In the genomic region with DNA sequence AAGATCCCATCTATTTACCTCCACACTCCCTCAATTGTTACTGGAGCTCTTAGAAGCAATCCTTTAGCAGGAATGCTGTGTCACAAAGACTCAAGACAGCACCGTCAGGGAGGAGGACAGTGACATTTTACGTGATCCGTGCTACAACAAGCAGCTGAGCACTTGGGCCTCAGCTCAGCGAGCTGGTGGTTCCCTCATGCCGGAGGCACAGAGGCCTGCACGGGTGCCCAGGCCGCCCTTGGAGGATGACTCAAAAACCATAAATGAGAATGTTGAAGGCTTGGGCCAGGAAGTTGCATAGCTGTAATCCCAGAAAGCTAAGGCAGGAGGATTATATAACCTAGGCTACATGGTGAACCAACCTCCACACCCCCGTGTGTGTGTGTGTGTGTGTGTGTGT, we compare ENCODE assay signal across 17 mouse cellular contexts.
A peak's percentile ranks its signal among the peaks of the same experiment; 100 is the strongest.
DNase-seq lines count a peak whose midpoint lies in the region; ATAC-seq and TF ChIP-seq lines count a peak whose summit lies in the region.
"Had no signal": no experiment of that assay in that cellular context is flagged by ENCODE, and none has a peak within 500 bp of the region (broad histone marks: within the 10 kb centered on the region; RNA-seq: fewer than 3 reads in every experiment).

No protein-coding gene starts in this region.

- ATAC-seq in midbrain, embryonic 13.5 days = no peak
- no peak for ATAC-seq in midbrain, embryonic 11.5 days (ENCODE audit: low FRiP score)
- ATAC-seq in erythroid progenitor cell, adult 5-6 weeks (replicated peaks; ENCODE audit: low FRiP score, poor library complexity, severe bottlenecking) = no peak

- no peak for TF ChIP-seq POLR2A in cortical plate, adult 2 months (IDR thresholded peaks at IDR 0.05; ENCODE audit: extremely low read depth, insufficient read depth, low read length)
- no peak for TF ChIP-seq POLR2A in olfactory bulb, adult 2 months (IDR thresholded peaks at IDR 0.05; ENCODE audit: insufficient read depth, low read depth, low read length)

- H3K9ac ChIP-seq in midbrain, embryonic 13.5 days (replicated peaks) = peak overlapping the region; percentile 29; the same call in 1 of the 2 replicates
- H3K9ac ChIP-seq in midbrain, embryonic 11.5 days (ENCODE audit: low read length) = no peak overlapping the region; the same call in 1 of the 2 replicates
- H3K9ac ChIP-seq: heart, embryonic 15.5 days; hindbrain, embryonic 12.5 days; liver, embryonic 15.5 days had no signal

- no peak for TF ChIP-seq CTCF in cortical plate, adult 2 months (IDR thresholded peaks at IDR 0.05; ENCODE audit: extremely low read depth, insufficient read depth, low read length)
- TF ChIP-seq CTCF in olfactory bulb, adult 2 months (IDR thresholded peaks at IDR 0.05; ENCODE audit: insufficient read depth, low read depth, low read length) = no peak

- no peak overlapping the region for H3K4me3 ChIP-seq in midbrain, embryonic 13.5 days (replicated peaks)
- H3K4me3 ChIP-seq in midbrain, embryonic 11.5 days (ENCODE audit: low read depth, low read length) = no peak overlapping the region
- no peak overlapping the region for H3K4me3 ChIP-seq in cortical plate, adult 2 months (ENCODE audit: insufficient read depth, low read length)
- no peak overlapping the region for H3K4me3 ChIP-seq in olfactory bulb, adult 2 months (ENCODE audit: insufficient read depth, low read depth, low read length)
- H3K4me3 ChIP-seq: erythroblast, embryonic 14.5 days; gastrocnemius, adult 2 months; heart, embryonic 15.5 days; hindbrain, embryonic 12.5 days; liver, embryonic 15.5 days had no signal

- H3K36me3 ChIP-seq in midbrain, embryonic 13.5 days = no peaks in the 10 kb centered on the region
- H3K36me3 ChIP-seq in midbrain, embryonic 11.5 days (ENCODE audit: control insufficient read depth, insufficient read depth, low read length) = no peaks in the 10 kb centered on the region; the same call in 1 of the 2 replicates
- H3K36me3 ChIP-seq: heart, embryonic 15.5 days; hindbrain, embryonic 12.5 days; liver, embryonic 15.5 days had no signal

- peaks cover 18% of the 10 kb centered on the region for H3K4me1 ChIP-seq in midbrain, embryonic 13.5 days (replicated peaks)
- peaks cover 6% of the 10 kb centered on the region for H3K4me1 ChIP-seq in midbrain, embryonic 11.5 days (ENCODE audit: control insufficient read depth, insufficient read depth, low read length)
- peaks cover 8% of the 10 kb centered on the region for H3K4me1 ChIP-seq in cortical plate, adult 2 months (ENCODE audit: control insufficient read depth, insufficient read depth, low read length)
- H3K4me1 ChIP-seq in olfactory bulb, adult 2 months (ENCODE audit: control insufficient read depth, insufficient read depth, low read length) = peaks cover 29% of the 10 kb centered on the region
- H3K4me1 ChIP-seq: liver, embryonic 15.5 days had no signal

- 66% methylated on average over 8 of the region's 8 CpGs for WGBS in midbrain, embryonic 13.5 days
- WGBS in midbrain, embryonic 11.5 days = 83% methylated on average over 8 of the region's 8 CpGs
- 45% methylated on average over 8 of the region's 8 CpGs for WGBS in olfactory bulb, adult 2 months

- no peaks in the 10 kb centered on the region for H3K27me3 ChIP-seq in midbrain, embryonic 13.5 days
- H3K27me3 ChIP-seq in midbrain, embryonic 11.5 days (ENCODE audit: control insufficient read depth, insufficient read depth, low read length) = no peaks in the 10 kb centered on the region
- H3K27me3 ChIP-seq: hindbrain, embryonic 12.5 days; liver, embryonic 15.5 days had no signal

- H3K27ac ChIP-seq in midbrain, embryonic 13.5 days = peak overlapping the region; percentile 44; the same call in 1 of the 2 replicates
- no peak overlapping the region for H3K27ac ChIP-seq in midbrain, embryonic 11.5 days (ENCODE audit: low read depth, low read length)
- H3K27ac ChIP-seq in cortical plate, adult 2 months (ENCODE audit: insufficient read depth, low read length) = peak overlapping the region; percentile 73
- peak overlapping the region; percentile 92 for H3K27ac ChIP-seq in olfactory bulb, adult 2 months (ENCODE audit: insufficient read depth, low read depth, low read length)
- H3K27ac ChIP-seq: gastrocnemius, adult 2 months; heart, embryonic 15.5 days; kidney, postnatal 0 days; liver, embryonic 15.5 days had no signal

- DNase-seq in adrenal gland, adult 8-10 months = peak; percentile 28
- no peak for DNase-seq in adrenal gland, postnatal 4 days (ENCODE audit: low spot score in 2 of 2)
- DNase-seq in midbrain, embryonic 11.5 days (ENCODE audit: low spot score, missing footprints) = no peak
- DNase-seq in heart, adult 11 months = no peak
- DNase-seq: B cell, adult 2 months; gastrocnemius, adult 2 months; heart, adult 18-20 months; thymus, adult 2 months had no signal

- no peak overlapping the region for H3K4me2 ChIP-seq in midbrain, embryonic 13.5 days (replicated peaks)
- no peak overlapping the region for H3K4me2 ChIP-seq in midbrain, embryonic 11.5 days
- H3K4me2 ChIP-seq: heart, embryonic 15.5 days; liver, embryonic 15.5 days had no signal

- H3K9me3 ChIP-seq in midbrain, embryonic 13.5 days = no peaks in the 10 kb centered on the region
- H3K9me3 ChIP-seq in midbrain, embryonic 11.5 days (ENCODE audit: control insufficient read depth, low read length) = no peaks in the 10 kb centered on the region
- H3K9me3 ChIP-seq: heart, embryonic 15.5 days; hindbrain, embryonic 12.5 days; liver, embryonic 15.5 days had no signal
